Mouse (Mus musculus): ENCODE data around the gene Atp6ap1. TPM values are rescaled to one million over a fixed set of nuclear protein-coding genes. Genes with fewer than 3 reads are reported as not detected.

Atp6ap1 gene
- total RNA-seq (2012; rRNA removed), result 102 and 129 TPM in 2 replicates

DNA sequence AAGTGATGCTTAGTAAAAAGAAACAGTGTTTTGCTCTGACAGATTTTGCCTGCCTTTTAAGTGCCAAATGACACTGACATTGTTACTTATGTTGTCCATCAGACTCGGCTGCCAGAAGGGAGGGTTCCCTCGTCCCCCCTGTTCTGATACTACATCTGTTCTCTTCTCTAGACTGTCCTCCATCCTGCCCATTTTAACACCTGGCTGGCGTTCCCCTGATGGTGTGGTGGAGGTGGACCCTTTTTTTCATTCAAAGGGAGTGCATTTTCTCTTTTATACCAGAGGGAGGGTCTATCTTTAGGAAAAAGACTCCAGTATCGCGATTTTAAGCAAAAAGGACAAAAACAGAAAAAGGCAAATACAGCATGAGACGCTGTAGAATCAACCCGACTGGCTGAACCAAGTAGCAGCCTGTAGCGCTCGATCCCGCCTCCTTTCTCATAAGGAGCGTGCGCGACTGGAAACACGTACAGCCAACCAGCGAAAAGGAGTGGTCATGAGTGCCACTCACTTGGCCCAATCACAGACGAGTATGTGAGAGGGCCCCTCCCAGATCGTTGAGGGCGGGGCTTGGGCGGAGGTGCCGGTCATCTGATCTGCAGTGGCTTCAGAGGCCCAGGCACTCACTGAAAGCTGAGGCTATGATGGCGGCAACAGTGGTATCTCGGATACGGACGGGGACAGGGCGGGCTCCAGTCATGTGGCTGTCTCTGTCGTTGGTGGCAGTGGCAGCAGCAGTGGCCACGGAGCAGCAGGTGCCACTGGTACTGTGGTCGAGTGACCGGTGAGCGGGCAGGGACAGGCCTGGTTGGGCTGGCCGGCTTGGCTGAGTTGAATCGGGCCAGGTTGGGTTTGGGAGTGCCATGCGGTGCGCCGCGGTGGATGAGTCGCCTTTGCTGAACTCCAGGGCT is at the start of gene Atp6ap1:
TSS of gene Atp6ap1 (plus strand) at position 560 of the 911 bp plus-strand sequence.
- Histone ChIP-seq H3K27ac (ENCODE audit: insufficient read depth, low read depth, low read length, poor library complexity, severe bottlenecking) (peak within 1 kb of the TSS; percentile 36), H3K9me3 (ENCODE audit: control insufficient read depth, insufficient read depth, low read depth, low read length) (no peaks in the 10 kb centered on the region), H3K4me1 (ENCODE audit: control insufficient read depth in 2 of 2, insufficient read depth in 2 of 2, low read length in 2 of 2, poor library complexity in 1 of 2) (peaks cover 0 to 2% of the 10 kb centered on the region in 2 experiments; a peak in 1 of 4 replicates), H3K4me3 (ENCODE audit: insufficient read depth in 1 of 2, low read depth in 1 of 2, low read length in 2 of 2, poor library complexity in 1 of 2, severe bottlenecking in 1 of 2) (peak within 1 kb of the TSS; percentile 90 to 96), H3K36me3 (ENCODE audit: control insufficient read depth, insufficient read depth, low read length, poor library complexity, severe bottlenecking) (peaks cover 10% of the 10 kb centered on the region), H3K9ac (ENCODE audit: insufficient read depth, low read depth, low read length, poor library complexity, severe bottlenecking) (peak within 1 kb of the TSS; percentile 92)
- in situ Hi-C loops (cut with MboI; ENCODE audit: low sequenced_read_pairs in 2 of 2, unreplicated experiment in 2 of 2), result no loop called here
- peak; percentile 78 for DNase-seq (ENCODE audit: low read depth, low spot score)
- TF ChIP-seq CHD2 (IDR thresholded peaks at IDR 0.05; ENCODE audit: low read depth, low read length), result peak; percentile 80; the same call in 1 of the 2 replicates
- no peak for TF ChIP-seq HCFC1 (IDR thresholded peaks at IDR 0.05; ENCODE audit: borderline replicate concordance, insufficient read depth, low read length)

DNA sequence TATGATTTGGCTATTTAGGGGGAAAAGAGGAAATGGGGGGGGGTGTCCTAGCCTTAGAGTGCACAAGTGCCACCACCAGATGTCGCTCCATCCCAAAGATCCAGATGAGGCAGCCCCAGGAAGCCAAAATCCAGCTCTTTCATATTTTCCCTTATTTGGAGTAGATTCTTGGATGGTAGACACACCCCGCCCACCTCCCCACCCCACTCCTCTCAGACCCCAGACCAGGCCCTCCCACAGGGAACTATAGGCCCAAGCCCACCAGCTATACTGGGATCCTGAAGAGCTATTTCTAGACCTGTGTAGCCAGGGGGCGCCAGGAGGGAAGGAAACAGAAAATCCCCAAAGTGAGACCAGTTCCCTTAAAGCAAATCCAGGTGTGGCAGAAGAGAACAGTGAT is 48.2 kb upstream of the Atp6ap1 start:
- TF ChIP-seq CHD2 (IDR thresholded peaks at IDR 0.05; ENCODE audit: low read depth, low read length) (no peak), HCFC1 (IDR thresholded peaks at IDR 0.05; ENCODE audit: borderline replicate concordance, insufficient read depth, low read length) (no peak), MAFK (IDR thresholded peaks at IDR 0.05; ENCODE audit: insufficient read depth, low read depth, low read length) (no peak), ZNF384 (IDR thresholded peaks at IDR 0.05; ENCODE audit: low read depth, low read length) (no peak), ZC3H11A (IDR thresholded peaks at IDR 0.05; ENCODE audit: borderline replicate concordance, low read depth, low read length) (no peak)
- H3K4me1 ChIP-seq (ENCODE audit: control insufficient read depth in 2 of 2, insufficient read depth in 2 of 2, low read length in 2 of 2, poor library complexity in 1 of 2), result 0 out of 4 replicates have a peak, but pooled peaks cover 0 to 3% of the 10 kb centered on the region in 2 experiments
- DNase-seq (ENCODE audit: low read depth, low spot score), result no peak
- H3K9me3 ChIP-seq (ENCODE audit: control insufficient read depth, insufficient read depth, low read depth, low read length), result no peaks in the 10 kb centered on the region
- H3K9ac ChIP-seq (ENCODE audit: insufficient read depth, low read depth, low read length, poor library complexity, severe bottlenecking), result no peak overlapping the region
- no peak overlapping the region for H3K27ac ChIP-seq (ENCODE audit: insufficient read depth, low read depth, low read length, poor library complexity, severe bottlenecking)
- in situ Hi-C loops (cut with MboI; ENCODE audit: low sequenced_read_pairs in 2 of 2, unreplicated experiment in 2 of 2), result loop anchor here (10.0 to 25.0 kb wide), 2 partner anchors 166 to 286 kb away; partner anchors contain the start of gene Hcfc1 (in 1 of the 2)
- 0 out of 2 replicates have a peak, but pooled peaks cover 2% of the 10 kb centered on the region for H3K36me3 ChIP-seq (ENCODE audit: control insufficient read depth, insufficient read depth, low read length, poor library complexity, severe bottlenecking)
- no peak overlapping the region for H3K4me3 ChIP-seq (ENCODE audit: insufficient read depth in 1 of 2, low read depth in 1 of 2, low read length in 2 of 2, poor library complexity in 1 of 2, severe bottlenecking in 1 of 2)

DNA sequence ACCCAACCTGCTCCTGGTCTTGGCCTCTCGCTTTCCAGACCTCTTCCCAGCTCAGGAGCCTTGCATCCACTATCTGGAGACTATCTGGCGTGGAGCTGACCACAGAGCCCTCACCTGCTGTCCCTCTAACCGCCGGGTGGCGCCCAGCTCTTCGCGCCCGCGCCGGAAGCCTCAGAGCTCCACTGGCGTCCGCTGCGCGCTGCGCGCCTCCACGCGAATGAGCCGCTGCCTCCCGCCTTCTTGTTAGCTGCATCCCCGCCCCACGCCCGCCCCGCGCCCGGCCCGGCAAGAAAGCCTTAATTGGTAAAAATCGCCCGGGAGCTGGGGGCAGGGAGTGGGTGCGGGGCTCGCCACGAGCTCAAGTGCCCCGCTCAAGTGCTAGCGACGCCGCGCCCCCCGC is 47.3 kb upstream of the Atp6ap1 start, which contains the start of gene Flna:
TSS of gene Flna (minus strand) at position 206 of the 400 bp plus-strand sequence.
- Histone ChIP-seq H3K4me3 (ENCODE audit: insufficient read depth in 1 of 2, low read depth in 1 of 2, low read length in 2 of 2, poor library complexity in 1 of 2, severe bottlenecking in 1 of 2) (peak within 1 kb of the TSS; percentile 67 to 70), H3K4me1 (ENCODE audit: control insufficient read depth in 2 of 2, insufficient read depth in 2 of 2, low read length in 2 of 2, poor library complexity in 1 of 2) (0 out of 4 replicates have a peak, but pooled peaks cover 0 to 3% of the 10 kb centered on the region in 2 experiments), H3K9me3 (ENCODE audit: control insufficient read depth, insufficient read depth, low read depth, low read length) (no peaks in the 10 kb centered on the region), H3K9ac (ENCODE audit: insufficient read depth, low read depth, low read length, poor library complexity, severe bottlenecking) (peak within 1 kb of the TSS; percentile 61), H3K27ac (ENCODE audit: insufficient read depth, low read depth, low read length, poor library complexity, severe bottlenecking) (no peak within 1 kb of the TSS), H3K36me3 (ENCODE audit: control insufficient read depth, insufficient read depth, low read length, poor library complexity, severe bottlenecking) (no peaks in the 10 kb centered on the region)
- TF ChIP-seq ZC3H11A (IDR thresholded peaks at IDR 0.05; ENCODE audit: borderline replicate concordance, low read depth, low read length) (no peak), ZNF384 (IDR thresholded peaks at IDR 0.05; ENCODE audit: low read depth, low read length) (no peak), CHD2 (IDR thresholded peaks at IDR 0.05; ENCODE audit: low read depth, low read length) (no peak), MAFK (IDR thresholded peaks at IDR 0.05; ENCODE audit: insufficient read depth, low read depth, low read length) (no peak)
- DNase-seq (ENCODE audit: low read depth, low spot score), result no peak
- in situ Hi-C loops (cut with MboI; ENCODE audit: low sequenced_read_pairs in 2 of 2, unreplicated experiment in 2 of 2), result loop anchor here (10.0 to 25.0 kb wide), 2 partner anchors 165 to 287 kb away; partner anchors contain the start of gene Hcfc1 (in 1 of the 2)

DNA sequence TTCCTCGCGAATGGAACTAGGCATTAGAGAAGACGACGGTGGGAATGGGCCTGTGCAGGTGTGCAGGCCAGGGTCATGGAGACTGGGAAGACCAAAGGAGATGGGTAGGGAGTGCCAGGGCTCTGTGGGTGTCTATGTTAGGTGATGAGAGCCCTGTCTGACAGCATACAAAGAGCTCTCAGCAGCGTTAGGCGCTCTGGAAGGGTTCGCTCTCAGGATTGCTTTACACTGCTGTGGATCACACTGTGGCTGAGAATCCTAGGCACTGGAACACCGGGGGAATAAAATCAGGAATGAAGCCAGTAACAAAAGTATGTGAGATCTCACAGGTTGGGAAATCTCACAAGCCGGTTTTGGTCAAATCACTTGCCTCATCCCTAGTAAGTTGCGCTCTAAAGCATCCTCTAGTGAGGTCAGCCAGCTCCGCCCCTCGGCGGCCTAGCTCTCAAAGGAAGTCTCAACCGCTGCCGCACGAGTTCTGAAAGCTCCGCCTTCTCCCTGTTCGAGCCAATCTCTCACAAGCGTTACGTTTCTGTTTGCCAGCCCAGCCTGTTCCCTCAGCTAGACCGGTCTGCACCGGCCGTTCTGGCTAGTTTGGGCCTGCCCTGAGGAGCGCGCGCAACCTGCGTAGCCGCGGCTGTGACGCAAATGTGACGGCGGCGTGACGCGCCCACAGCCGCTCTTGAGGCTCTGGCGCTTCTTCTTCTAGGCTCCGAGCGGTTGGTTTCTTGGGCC is 42.6 kb upstream of the Atp6ap1 start, which contains the start of gene Emd:
TSS of gene Emd (plus strand) at position 535 of the 735 bp plus-strand sequence.
- H3K36me3 ChIP-seq (ENCODE audit: control insufficient read depth, insufficient read depth, low read length, poor library complexity, severe bottlenecking), result peaks cover 10% of the 10 kb centered on the region
- H3K4me1 ChIP-seq (ENCODE audit: control insufficient read depth in 2 of 2, insufficient read depth in 2 of 2, low read length in 2 of 2, poor library complexity in 1 of 2), result no peaks in the 10 kb centered on the region
- H3K9me3 ChIP-seq (ENCODE audit: control insufficient read depth, insufficient read depth, low read depth, low read length), result no peaks in the 10 kb centered on the region
- peak within 1 kb of the TSS; percentile 71 for H3K27ac ChIP-seq (ENCODE audit: insufficient read depth, low read depth, low read length, poor library complexity, severe bottlenecking)
- H3K9ac ChIP-seq (ENCODE audit: insufficient read depth, low read depth, low read length, poor library complexity, severe bottlenecking), result peak within 1 kb of the TSS; percentile 89
- TF ChIP-seq MAFK (IDR thresholded peaks at IDR 0.05; ENCODE audit: insufficient read depth, low read depth, low read length) (no peak), ZNF384 (IDR thresholded peaks at IDR 0.05; ENCODE audit: low read depth, low read length) (no peak), CHD2 (IDR thresholded peaks at IDR 0.05; ENCODE audit: low read depth, low read length) (no peak), ZC3H11A (IDR thresholded peaks at IDR 0.05; ENCODE audit: borderline replicate concordance, low read depth, low read length) (no peak), HCFC1 (IDR thresholded peaks at IDR 0.05; ENCODE audit: borderline replicate concordance, insufficient read depth, low read length) (no peak)
- DNase-seq (ENCODE audit: low read depth, low spot score), result peak; percentile 79
- in situ Hi-C loops (cut with MboI; ENCODE audit: low sequenced_read_pairs in 2 of 2, unreplicated experiment in 2 of 2), result no loop called here
- peak within 1 kb of the TSS; percentile 78 to 88 for H3K4me3 ChIP-seq (ENCODE audit: insufficient read depth in 1 of 2, low read depth in 1 of 2, low read length in 2 of 2, poor library complexity in 1 of 2, severe bottlenecking in 1 of 2)

Data from ES-E14 (cell line).